Mouse (Mus musculus): ENCODE results near the gene Olfml2b.

Gene Olfml2b

GRCm38 (mm10) chr1:170697771-170698356 is 53.5 kb downstream of the Olfml2b start:
- peak; percentile 60 to 71 for DNase-seq

GRCm38 (mm10) chr1:170698771-170699170 is 54.4 kb downstream of the Olfml2b start:
- no peak for DNase-seq

- no peak for DNase-seq
Observed at GRCm38 (mm10) chr1:170699553-170699952, 55.2 kb downstream of the Olfml2b start.

GRCm38 (mm10) chr1:170700496-170701027 is 56.2 kb downstream of the Olfml2b start:
- DNase-seq = no peak

- DNase-seq = no peak
Observed at GRCm38 (mm10) chr1:170701178-170701577, 56.8 kb downstream of the Olfml2b start.

GRCm38 (mm10) chr1:170701582-170701981 is 57.2 kb downstream of the Olfml2b start:
- DNase-seq = no peak

GRCm38 (mm10) chr1:170702263-170702662 is 57.9 kb downstream of the Olfml2b start:
- no peak for DNase-seq

- DNase-seq = no peak
Observed at GRCm38 (mm10) chr1:170702958-170703357, 58.6 kb downstream of the Olfml2b start.

- no peak for DNase-seq
Observed at GRCm38 (mm10) chr1:170704103-170704502, 59.8 kb downstream of the Olfml2b start.

- DNase-seq = no peak
Observed at GRCm38 (mm10) chr1:170704911-170705594, 60.7 kb downstream of the Olfml2b start.

- DNase-seq = no peak
Observed at GRCm38 (mm10) chr1:170706046-170706445, 61.7 kb downstream of the Olfml2b start.

GRCm38 (mm10) chr1:170709034-170709433 is 64.7 kb downstream of the Olfml2b start:
- DNase-seq = no peak

- no peak for DNase-seq
Observed at GRCm38 (mm10) chr1:170709481-170709880, 65.1 kb downstream of the Olfml2b start.

- DNase-seq = no peak
Observed at GRCm38 (mm10) chr1:170709969-170710368, 65.6 kb downstream of the Olfml2b start.

- no peak for DNase-seq
Observed at GRCm38 (mm10) chr1:170711731-170712130, 67.4 kb downstream of the Olfml2b start.

GRCm38 (mm10) chr1:170717241-170717828 is 73.0 kb downstream of the Olfml2b start:
- DNase-seq = no peak

GRCm38 (mm10) chr1:170718133-170718810 is 73.9 kb downstream of the Olfml2b start:
- DNase-seq = no peak

- no peak for DNase-seq
Observed at GRCm38 (mm10) chr1:170721560-170721959, 77.2 kb downstream of the Olfml2b start.

- DNase-seq = peak; percentile 9 to 17
Observed at GRCm38 (mm10) chr1:170728524-170728923, 84.2 kb downstream of the Olfml2b start.

GRCm38 (mm10) chr1:170729267-170729962 is 85.1 kb downstream of the Olfml2b start:
- no peak for DNase-seq

- no peak for DNase-seq
Observed at GRCm38 (mm10) chr1:170731865-170732595, 87.7 kb downstream of the Olfml2b start.
